Mouse (Mus musculus) CD4-positive, CD25-positive, alpha-beta regulatory T cell (primary cell): ENCODE results near the gene Hs1bp3. TPM values are rescaled to one million over a fixed set of nuclear protein-coding genes. Genes with fewer than 3 reads are reported as not detected.

ENCODE experiments used
- polyA plus RNA-seq: library from polyadenylated mRNA; unstranded; fragments of 100-300 nt; shearing (Covaris generic); gene quantifications from one replicate; pipeline ENCODE4 v1.2.1, GENCODE M21; 2017

The Hs1bp3 gene
- polyA plus RNA-seq, result 8.3 TPM

GRCm38 (mm10) chr12:8313270-8313771 lies at the start of gene Hs1bp3:
Gene Hs1bp3, plus strand, starts transcription at chr12:8313432.

GRCm38 (mm10) chr12:8301841-8302431 lies 11.3 kb upstream of the Hs1bp3 start, which contains the start of gene Gdf7:
Gene Gdf7, minus strand, starts transcription at chr12:8301954.

Other genes starting within 250 kb of the Hs1bp3 start
- 81.9 TPM for gene Ldah, start 105.3 kb upstream of the Hs1bp3 start, polyA plus RNA-seq
- not detected for gene Gdf7, start 11.5 kb upstream of the Hs1bp3 start, polyA plus RNA-seq
- gene Rhob, start 186.6 kb downstream of the Hs1bp3 start, polyA plus RNA-seq, result 6.3 TPM